Mouse (Mus musculus) liver, adult 2 months (tissue): ENCODE results near the gene Wif1. TPM values are rescaled to one million over a fixed set of nuclear protein-coding genes. Genes with fewer than 3 reads are reported as not detected.
A peak's percentile ranks its signal among the peaks of the same experiment; 100 is the strongest.

Experiments used
- DNase-seq: peaks from one replicate; pipeline ENCODE4 v3.0.0-alpha.2; 2011; ENCODE audit warnings: low read depth, low spot score; ENCODE audit errors: extremely low read depth
- H3K27ac ChIP-seq: fragments of 200-500 bp; replicated peaks from 2 replicates; pipeline ENCODE4 v1.5.1; 2012; ENCODE audit warnings: low read depth, mild to moderate bottlenecking, control low read depth, inconsistent platforms, low read length; ENCODE audit not compliant: insufficient read depth
- H3K27me3 ChIP-seq: fragments of 200-500 bp; 2 replicates; pipeline ENCODE4 v1.6.1; 2012; ENCODE audit warnings: mild to moderate bottlenecking, moderate library complexity, low read length, inconsistent platforms; ENCODE audit not compliant: control insufficient read depth, insufficient read depth
- H3K36me3 ChIP-seq: fragments of 200-500 bp; 2 replicates; pipeline ENCODE4 v1.6.1; 2012; ENCODE audit warnings: low read length, inconsistent platforms; ENCODE audit not compliant: control insufficient read depth, insufficient read depth
- H3K4me1 ChIP-seq: fragments of 200-500 bp; 2 replicates; pipeline ENCODE4 v1.6.1; 2011; ENCODE audit warnings: low read length; ENCODE audit not compliant: control insufficient read depth, insufficient read depth
- H3K4me3 ChIP-seq: fragments of 200-500 bp; 2 replicates; pipeline ENCODE4 v1.5.1; 2011; ENCODE audit warnings: low read depth, mild to moderate bottlenecking, control low read depth, low read length, moderate library complexity; ENCODE audit not compliant: insufficient read depth
- H3K79me2 ChIP-seq: fragments of 200-500 bp; 2 replicates; pipeline ENCODE4 v1.6.1; 2012; ENCODE audit warnings: inconsistent platforms, mild to moderate bottlenecking, low read length, moderate library complexity; ENCODE audit not compliant: control insufficient read depth, insufficient read depth
- H3K9ac ChIP-seq: fragments of 200-500 bp; 2 replicates; pipeline ENCODE4 v1.6.1; 2012; ENCODE audit warnings: low read depth, mild to moderate bottlenecking, control low read depth, inconsistent platforms, low read length
- CTCF ChIP-seq: fragments of 200-500 bp; IDR thresholded peaks from 2 replicates; pipeline ENCODE4 v1.5.1; 2011; ENCODE audit warnings: low read depth, low read length, control low read depth
- POLR2A ChIP-seq: fragments of 200-500 bp; IDR thresholded peaks from 2 replicates; pipeline ENCODE4 v1.6.1; 2011; ENCODE audit warnings: low read length, control low read depth; ENCODE audit not compliant: insufficient read depth; ENCODE audit errors: extremely low read depth
- WGBS: fragments of 180-500 bp; shearing (Covaris S2); methylation state at CpG from one replicate; pipeline ENCODE4 v1.1.7; 2018; 5-methylcytosine and 5-hydroxymethylcytosine counted together
- polyA plus RNA-seq: library from polyadenylated mRNA; depleted of rRNA; stranded (reverse); fragments of >200 nt; gene quantifications from 2 replicates; pipeline ENCODE4 v1.2.3, GENCODE M21; 2012; rRNA removed
- total RNA-seq: library from RNA; depleted of rRNA; stranded (reverse); fragments of >200 nt; gene quantifications from 2 replicates; pipeline ENCODE4 v1.2.3, GENCODE M21; 2014; rRNA removed

Gene Wif1
- total and polyA plus RNA-seq, 2 experiments = 0.06 TPM; not detected in 1

DNA sequence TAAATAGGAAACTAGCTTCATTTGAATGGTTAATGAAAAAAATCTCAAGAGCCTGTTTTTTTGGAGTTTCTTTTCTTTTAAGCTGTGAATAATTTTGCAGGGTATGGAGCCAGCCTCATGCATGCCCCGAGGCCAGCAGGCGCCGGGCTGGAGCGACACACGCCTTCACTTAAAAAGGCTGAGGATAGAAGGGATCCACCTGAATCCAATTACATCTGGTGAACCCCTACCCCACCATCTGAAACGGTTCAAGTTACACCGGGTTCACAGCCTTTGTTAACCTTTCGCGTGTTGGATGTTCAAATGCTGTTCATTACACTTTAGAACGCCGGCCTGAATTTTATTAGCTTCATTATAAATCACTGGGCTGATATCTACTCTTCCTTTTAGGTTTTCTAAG, 65.9 kb downstream of the Wif1 start:
- Histone ChIP-seq H3K27ac (no peak overlapping the region), H3K27me3 (no peaks in the 10 kb centered on the region), H3K79me2 (no peaks in the 10 kb centered on the region), H3K9ac (no peak overlapping the region), H3K4me1 (no peaks in the 10 kb centered on the region), H3K36me3 (no peaks in the 10 kb centered on the region), H3K4me3 (no peak overlapping the region)
- TF ChIP-seq POLR2A (no peak), CTCF (no peak)
- DNase-seq = no peak
- WGBS = 84% methylated on average over 11 of the region's 11 CpGs

- Histone ChIP-seq H3K27ac (no peak overlapping the region), H3K79me2 (no peaks in the 10 kb centered on the region), H3K4me1 (peaks cover under 1% of the 10 kb centered on the region; the same call in 1 of the 2 replicates), H3K27me3 (no peaks in the 10 kb centered on the region), H3K4me3 (no peak overlapping the region), H3K36me3 (no peaks in the 10 kb centered on the region), H3K9ac (no peak overlapping the region)
- TF ChIP-seq POLR2A (no peak), CTCF (no peak)
- no peak for DNase-seq
These were observed 82.4 kb downstream of the Wif1 start for GRCm38 (mm10) chr10:121116115-121116514.

- Histone ChIP-seq H3K27ac (no peak overlapping the region), H3K4me3 (no peak overlapping the region), H3K4me1 (peaks cover 2% of the 10 kb centered on the region; the same call in 1 of the 2 replicates), H3K36me3 (no peaks in the 10 kb centered on the region), H3K79me2 (no peaks in the 10 kb centered on the region), H3K27me3 (no peaks in the 10 kb centered on the region), H3K9ac (no peak overlapping the region)
- no peak for DNase-seq
- TF ChIP-seq POLR2A (no peak), CTCF (no peak)
- 80% methylated on average over 4 of the region's 4 CpGs for WGBS
These were observed 82.9 kb downstream of the Wif1 start for GRCm38 (mm10) chr10:121116636-121117035.

DNA sequence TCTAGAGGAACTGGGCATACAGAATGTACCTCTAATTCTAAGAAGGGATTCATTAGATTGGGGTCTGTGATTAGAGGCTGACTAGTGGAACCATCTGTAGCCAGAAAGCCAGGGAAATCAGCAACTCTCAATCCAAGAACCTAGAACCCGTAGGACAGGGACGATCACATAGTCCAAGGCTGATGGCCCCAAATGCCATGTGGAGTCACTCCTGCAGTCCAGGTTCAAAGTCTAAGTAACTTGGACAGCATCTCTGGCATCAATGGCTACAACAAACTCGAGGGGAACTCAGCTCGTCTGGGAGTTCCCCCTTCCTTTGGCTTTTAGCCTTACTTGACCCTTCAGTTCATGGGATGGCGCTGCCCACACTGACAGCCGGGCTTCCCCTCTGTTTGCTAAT, 87.0 kb downstream of the Wif1 start:
- H3K4me1 ChIP-seq = peaks cover 8% of the 10 kb centered on the region
- TF ChIP-seq POLR2A = no peak
- no peak for TF ChIP-seq CTCF
- H3K27me3 ChIP-seq = no peaks in the 10 kb centered on the region
- H3K36me3 ChIP-seq = no peaks in the 10 kb centered on the region
- no peaks in the 10 kb centered on the region for H3K79me2 ChIP-seq
- no peak overlapping the region for H3K4me3 ChIP-seq
- WGBS = 21% methylated on average over 6 of the region's 6 CpGs
- no peak overlapping the region for H3K27ac ChIP-seq
- DNase-seq = peak; percentile 94
- no peak overlapping the region for H3K9ac ChIP-seq

DNA sequence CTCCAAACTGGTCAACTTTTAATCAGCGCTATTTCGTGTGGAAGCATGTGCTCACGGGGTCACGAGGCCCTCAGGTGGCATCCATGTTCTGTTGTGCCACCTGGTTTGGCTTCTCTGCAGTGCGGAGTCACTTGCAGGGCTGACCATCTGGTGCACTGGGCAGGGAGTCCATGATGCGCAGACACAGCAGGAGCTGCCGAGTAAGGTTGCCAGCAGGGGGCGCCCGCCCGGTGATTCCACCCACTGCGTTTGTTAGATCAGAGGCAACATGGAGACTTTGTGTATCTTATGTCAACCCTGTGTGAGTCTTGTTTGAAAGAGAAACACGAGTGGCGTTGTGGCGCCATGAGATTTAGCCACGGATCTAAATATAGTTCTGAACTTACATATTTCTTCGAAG, 90.7 kb downstream of the Wif1 start:
- TF ChIP-seq CTCF (peak; percentile 26; the same call in 1 of the 2 replicates), POLR2A (no peak)
- 93% methylated on average over 16 of the region's 16 CpGs for WGBS
- no peak for DNase-seq

DNA sequence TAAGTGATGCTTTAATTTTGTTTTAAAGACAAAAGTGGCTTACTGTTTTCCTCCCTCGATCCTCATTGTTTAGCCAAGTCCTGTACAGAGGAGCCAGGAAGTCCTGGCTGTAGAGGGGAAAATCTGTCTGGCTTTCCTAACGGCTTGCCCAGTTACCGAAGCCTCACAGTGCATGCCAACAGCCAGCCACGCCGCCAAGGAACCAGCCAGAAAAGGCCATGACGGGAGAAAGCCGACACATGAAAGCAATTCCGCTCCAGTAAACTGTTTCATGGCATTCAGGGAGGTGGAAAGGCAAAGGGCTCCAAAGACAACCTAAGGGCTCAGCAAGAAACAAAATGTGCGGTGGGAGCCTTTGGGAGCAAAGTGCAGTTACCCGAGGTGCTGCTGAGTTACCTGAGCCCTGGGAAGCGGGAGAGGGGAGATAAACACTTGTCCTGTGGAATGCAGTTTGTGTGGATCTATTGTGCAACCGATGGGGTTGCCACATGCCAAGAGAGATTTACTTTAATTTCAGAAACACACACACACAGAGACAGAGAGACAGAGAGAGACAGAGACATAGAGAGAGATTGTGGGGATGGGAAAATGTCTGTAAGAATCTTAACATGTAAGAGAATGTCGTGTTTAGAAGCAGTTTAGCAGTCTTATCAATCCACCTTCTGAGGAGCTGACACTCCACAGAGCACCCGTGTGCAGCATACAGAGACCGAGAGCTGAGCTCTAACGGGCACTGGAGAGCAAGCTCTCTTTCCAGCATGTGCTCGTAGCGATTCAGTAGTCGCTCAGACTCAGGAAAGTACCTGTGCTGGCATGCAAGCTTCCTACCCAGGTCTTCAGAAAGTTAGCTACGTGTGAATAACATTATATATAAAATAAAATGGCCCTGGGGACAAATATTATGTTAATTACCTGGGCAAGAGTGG, 95.5 kb downstream of the Wif1 start:
- Histone ChIP-seq H3K27ac (peak overlapping the region; percentile 70), H3K27me3 (no peaks in the 10 kb centered on the region), H3K9ac (peak overlapping the region; percentile 41; the same call in 1 of the 2 replicates), H3K36me3 (no peaks in the 10 kb centered on the region), H3K79me2 (no peaks in the 10 kb centered on the region), H3K4me1 (peaks cover 2% of the 10 kb centered on the region; the same call in 1 of the 2 replicates), H3K4me3 (peak overlapping the region; percentile 4; the same call in 1 of the 2 replicates)
- no peak for TF ChIP-seq CTCF
- TF ChIP-seq POLR2A = no peak
- 31% methylated on average over 20 of the region's 20 CpGs for WGBS
- DNase-seq = peak; percentile 91

More for the DNA sequence above, 90.7 kb downstream of the Wif1 start:
- Histone ChIP-seq H3K27me3 (no peaks in the 10 kb centered on the region), H3K27ac (no peak overlapping the region), H3K9ac (no peak overlapping the region), H3K36me3 (no peaks in the 10 kb centered on the region), H3K4me1 (peaks cover 9% of the 10 kb centered on the region), H3K4me3 (no peak overlapping the region), H3K79me2 (no peaks in the 10 kb centered on the region)

Other genes with a start within 250 kb of the Wif1 start
- 9.5 and 10.1 TPM in 2 replicates for gene Msrb3, start 134.9 kb upstream of the Wif1 start, total RNA-seq
- gene Msrb3, start 134.9 kb upstream of the Wif1 start, polyA plus RNA-seq = 3.7 and 4.1 TPM in 2 replicates
- gene Lemd3, start 54.6 kb upstream of the Wif1 start, total RNA-seq = 5.2 and 5.4 TPM in 2 replicates
- gene Lemd3, start 54.6 kb upstream of the Wif1 start, polyA plus RNA-seq = 2.4 and 3.6 TPM in 2 replicates